Mouse (Mus musculus) megakaryocyte, embryonic 14.5 days (primary cell): Measurements from ENCODE around the gene Wrap53.

Experiments
- FLI1 ChIP-seq: IDR thresholded peaks from 2 replicates; pipeline ENCODE4 v1.6.1; 2012; ENCODE audit warnings: low read length, inconsistent platforms, mixed read lengths
- GATA1 ChIP-seq: IDR thresholded peaks from 3 replicates; pipeline ENCODE4 v1.6.1; 2012; ENCODE audit warnings: mixed read lengths, low read length, inconsistent platforms, borderline replicate concordance

- no peak for TF ChIP-seq FLI1
- TF ChIP-seq GATA1, result no peak
Measured at GRCm38 (mm10) chr11:69606491-69606795, 26.4 kb upstream of the Wrap53 start.
